Mouse (Mus musculus) C2C12 (cell line): ENCODE data around the gene Capns1.

ENCODE experiments used
- CEBPB ChIP-seq: IDR thresholded peaks from one replicate; pipeline ENCODE4 v1.6.1; 2011; ENCODE audit warnings: low read depth, mild to moderate bottlenecking, control low read depth, moderate library complexity
- CTCF ChIP-seq: IDR thresholded peaks from one replicate; pipeline ENCODE4 v1.5.1; 2011; ENCODE audit not compliant: control insufficient read depth, insufficient read depth, insufficient read length
- FOSL1 ChIP-seq: IDR thresholded peaks from one replicate; pipeline ENCODE4 v1.8.0; 2011; ENCODE audit warnings: mild to moderate bottlenecking, low read length; ENCODE audit not compliant: poor library complexity, insufficient read depth, severe bottlenecking
- MYOG ChIP-seq: IDR thresholded peaks from one replicate; pipeline ENCODE4 v1.6.1; 2011; ENCODE audit not compliant: control insufficient read depth, insufficient read length; ENCODE audit errors: extremely low read depth

DNA sequence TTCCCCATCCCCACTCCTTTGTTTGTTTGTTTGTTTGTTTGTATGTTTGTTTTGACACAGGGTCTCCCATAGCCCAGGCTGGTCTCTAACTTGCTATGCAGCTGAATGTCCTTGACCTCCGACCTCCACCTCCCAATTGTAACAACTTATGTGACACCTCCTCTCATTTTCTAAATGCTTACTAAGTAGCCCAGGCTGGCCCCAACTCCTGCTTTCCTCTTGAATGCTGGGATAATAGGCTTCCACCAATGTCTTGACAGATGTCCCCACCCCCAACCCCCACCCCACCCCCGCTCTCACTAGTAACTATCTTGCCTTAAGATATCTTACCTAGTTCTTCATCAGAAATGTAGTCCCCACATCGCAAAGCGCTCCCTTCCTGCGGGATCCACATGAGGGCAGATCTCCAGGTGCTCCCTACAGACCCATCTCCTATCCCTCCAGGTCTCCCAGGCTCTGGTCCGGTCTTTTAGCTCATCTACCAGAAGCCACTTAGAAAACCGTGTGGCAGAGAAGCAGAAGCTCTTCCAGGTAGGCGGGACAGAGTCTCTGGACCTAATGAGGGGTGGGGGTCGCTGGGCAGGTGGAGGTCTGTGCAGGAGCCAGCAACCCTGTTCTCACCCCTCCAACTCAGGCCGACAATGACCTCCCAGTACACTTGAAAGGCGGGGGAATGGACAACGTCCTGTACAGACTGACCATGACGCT lies 13.8 kb downstream of the Capns1 start:
- no peak for TF ChIP-seq CTCF
- no peak for TF ChIP-seq FOSL1
- TF ChIP-seq CEBPB: no peak
- TF ChIP-seq MYOG: no peak
